Mouse (Mus musculus): Measurements from ENCODE around the gene Cpne4.

Gene Cpne4

GRCm38 (mm10) chr9:105046014-105046413, 498.9 kb downstream of the Cpne4 start:
- no peak for DNase-seq (ENCODE audit: low read depth, low spot score)

GRCm38 (mm10) chr9:105048351-105048750, 501.3 kb downstream of the Cpne4 start:
- no peak for DNase-seq (ENCODE audit: low read depth, low spot score)

- DNase-seq (ENCODE audit: low read depth, low spot score): no peak
Measured at GRCm38 (mm10) chr9:105049636-105050035, 502.6 kb downstream of the Cpne4 start.

GRCm38 (mm10) chr9:105050257-105050656, 503.2 kb downstream of the Cpne4 start:
- no peak for DNase-seq (ENCODE audit: low read depth, low spot score)

- DNase-seq (ENCODE audit: low read depth, low spot score): peak; percentile 84
Measured at GRCm38 (mm10) chr9:105053147-105053557, 506.1 kb downstream of the Cpne4 start, which contains the start of gene Mrpl3. Mrpl3 (plus strand) TSS chr9:105053239.

- DNase-seq (ENCODE audit: low read depth, low spot score): no peak
Measured at GRCm38 (mm10) chr9:105053812-105054211, 506.7 kb downstream of the Cpne4 start.

- no peak for DNase-seq (ENCODE audit: low read depth, low spot score)
Measured at GRCm38 (mm10) chr9:105069106-105069505, 522.0 kb downstream of the Cpne4 start.

- no peak for DNase-seq (ENCODE audit: low read depth, low spot score)
Measured at GRCm38 (mm10) chr9:105072991-105073748, 526.1 kb downstream of the Cpne4 start.

GRCm38 (mm10) chr9:105074851-105075250, 527.8 kb downstream of the Cpne4 start:
- no peak for DNase-seq (ENCODE audit: low read depth, low spot score)

- DNase-seq (ENCODE audit: low read depth, low spot score): no peak
Measured at GRCm38 (mm10) chr9:105076756-105077424, 529.8 kb downstream of the Cpne4 start.

GRCm38 (mm10) chr9:105078460-105078859, 531.4 kb downstream of the Cpne4 start:
- no peak for DNase-seq (ENCODE audit: low read depth, low spot score)

- DNase-seq (ENCODE audit: low read depth, low spot score): no peak
Measured at GRCm38 (mm10) chr9:105080246-105080645, 533.2 kb downstream of the Cpne4 start.

Measured in ES-CJ7 (cell line).